Mouse (Mus musculus) kidney, adult 11 months (tissue): Measurements from ENCODE around the gene Galnt10.

Experiments used
- DNase-seq: peaks from one replicate; pipeline ENCODE4 v3.0.0; 2022

Gene Galnt10

DNA sequence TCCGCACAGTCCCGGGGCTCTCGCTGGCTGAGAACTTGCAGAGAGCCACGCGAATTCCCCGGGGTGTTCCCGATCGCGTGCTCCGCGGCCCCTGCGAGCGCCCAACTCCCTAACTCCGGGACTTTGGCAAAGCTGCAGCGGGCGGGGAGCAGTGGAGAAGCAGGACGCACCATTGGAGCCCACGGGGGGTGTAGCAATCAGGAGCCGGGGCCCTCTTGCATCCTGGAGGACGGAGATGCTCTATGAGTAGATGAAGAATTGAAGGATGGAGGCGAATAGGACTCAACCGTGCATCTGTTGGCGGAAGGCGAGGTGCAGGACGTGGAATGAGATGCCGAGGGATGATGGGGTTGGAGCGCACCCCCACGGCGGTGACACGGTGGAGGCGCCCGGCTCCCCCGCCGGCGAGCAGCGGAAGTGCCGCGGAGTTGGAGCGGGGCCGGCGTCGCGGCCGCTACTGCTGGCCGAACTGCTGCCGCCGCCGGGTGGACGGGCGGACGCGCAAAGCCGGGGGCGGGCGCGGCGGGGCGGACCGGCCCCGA is at the start of gene Galnt10:
TSS of gene Galnt10 (plus strand) at position 425 of the 542 bp plus-strand sequence.
- DNase-seq, result peak; percentile 82

DNA sequence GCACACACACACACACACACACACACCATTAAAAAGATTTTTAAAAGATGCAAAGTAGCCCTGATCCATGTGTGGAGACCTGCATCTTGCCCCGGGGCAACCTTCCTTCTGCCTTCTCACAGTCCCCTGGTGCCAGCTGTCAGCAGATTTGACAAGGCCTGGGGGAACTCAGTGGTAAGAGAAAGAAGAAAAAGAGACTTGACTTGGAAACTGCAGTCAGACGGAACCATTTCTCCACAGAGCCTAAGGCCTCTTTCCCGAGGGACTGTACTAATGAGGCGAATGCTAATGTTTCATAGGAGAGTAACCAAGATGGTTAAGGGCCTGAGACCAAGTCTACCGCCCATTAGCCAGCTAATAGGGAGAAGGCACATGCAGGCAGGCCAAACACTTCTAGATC is 49.3 kb upstream of the Galnt10 start:
- no peak for DNase-seq

DNA sequence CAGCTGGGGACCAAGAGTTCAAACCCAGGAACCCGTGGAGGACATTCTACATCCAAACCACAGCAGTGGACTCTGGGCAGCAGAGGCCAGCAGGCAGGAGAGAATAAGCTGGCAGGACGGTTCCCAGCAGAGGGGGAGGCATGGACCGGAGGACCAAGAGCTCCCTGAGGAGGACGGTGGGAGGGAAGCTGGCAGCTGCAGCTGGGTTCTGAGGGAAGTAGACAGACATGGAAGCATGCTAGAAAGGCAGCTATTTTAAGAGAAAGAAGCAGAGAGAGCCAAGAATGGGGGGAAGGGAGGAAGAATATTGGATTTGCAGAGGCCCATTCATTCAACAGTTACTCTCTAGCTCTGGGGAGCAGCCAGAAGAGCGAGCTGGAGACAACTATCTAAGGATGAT is 47.1 kb upstream of the Galnt10 start:
- DNase-seq, result no peak

DNA sequence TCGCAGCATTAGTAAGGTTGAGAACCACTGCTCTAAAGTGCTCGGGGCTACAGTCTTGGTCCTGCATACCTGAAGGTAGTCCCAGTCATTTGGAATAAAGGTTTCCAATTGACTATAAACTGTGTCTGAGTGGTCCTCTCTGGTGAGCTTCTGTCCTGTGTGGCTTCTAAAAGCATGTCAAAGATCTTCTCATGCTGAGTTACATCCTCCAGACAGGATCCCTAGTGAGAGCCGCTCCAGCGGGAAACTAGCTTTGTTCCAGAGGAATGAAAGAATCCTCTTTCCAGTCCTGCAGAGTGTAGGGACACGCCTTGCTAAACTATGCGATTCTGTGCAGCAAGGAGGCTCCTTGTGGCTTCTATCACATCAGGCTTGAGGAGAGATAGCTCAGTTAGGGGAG is 45.9 kb upstream of the Galnt10 start:
- DNase-seq, result no peak

DNA sequence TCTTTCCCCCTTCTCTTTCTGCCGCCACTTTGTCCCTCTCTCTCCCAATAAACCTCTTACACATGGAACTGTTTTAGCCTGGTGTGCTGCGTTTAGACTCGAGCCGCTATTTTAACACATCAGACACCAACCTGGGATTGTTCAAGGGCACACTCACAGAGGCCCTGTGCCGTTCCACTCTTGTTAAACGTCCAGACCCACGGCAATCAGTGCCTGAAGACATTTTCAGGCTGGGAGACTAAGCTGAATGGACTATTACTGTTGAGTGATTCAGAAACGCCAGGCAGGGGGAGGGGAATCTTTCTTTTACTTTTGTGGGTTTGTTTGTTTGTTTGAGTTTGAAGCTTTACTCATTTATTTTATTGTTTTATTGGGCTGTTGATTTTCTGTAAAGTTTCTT is 45.1 kb upstream of the Galnt10 start:
- DNase-seq, result no peak

DNA sequence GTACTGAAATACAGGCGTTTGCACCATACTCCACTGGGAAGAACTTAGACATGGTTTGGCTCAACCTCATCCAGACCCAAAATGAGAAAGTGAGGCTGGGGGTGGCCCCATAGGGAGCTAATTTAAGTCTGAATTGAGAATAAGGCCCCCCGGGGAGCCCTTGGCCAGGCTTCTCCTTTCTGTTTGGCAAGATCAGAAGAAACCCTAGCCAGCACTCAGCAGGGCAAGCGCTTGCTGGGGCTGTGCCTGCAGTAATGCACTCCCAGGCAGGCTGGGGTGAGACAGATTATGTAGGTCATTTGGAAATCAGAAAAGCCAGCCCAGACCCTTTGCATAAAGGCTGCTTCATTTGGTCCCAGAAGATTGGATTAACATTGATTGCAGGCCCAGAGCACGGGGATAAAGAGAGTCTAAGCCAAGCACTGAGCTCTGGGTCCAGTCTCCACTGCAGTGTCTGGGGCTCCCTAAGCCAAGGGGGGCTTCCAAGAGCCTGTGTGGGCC is 44.6 kb upstream of the Galnt10 start:
- DNase-seq, result peak; percentile 5

DNA sequence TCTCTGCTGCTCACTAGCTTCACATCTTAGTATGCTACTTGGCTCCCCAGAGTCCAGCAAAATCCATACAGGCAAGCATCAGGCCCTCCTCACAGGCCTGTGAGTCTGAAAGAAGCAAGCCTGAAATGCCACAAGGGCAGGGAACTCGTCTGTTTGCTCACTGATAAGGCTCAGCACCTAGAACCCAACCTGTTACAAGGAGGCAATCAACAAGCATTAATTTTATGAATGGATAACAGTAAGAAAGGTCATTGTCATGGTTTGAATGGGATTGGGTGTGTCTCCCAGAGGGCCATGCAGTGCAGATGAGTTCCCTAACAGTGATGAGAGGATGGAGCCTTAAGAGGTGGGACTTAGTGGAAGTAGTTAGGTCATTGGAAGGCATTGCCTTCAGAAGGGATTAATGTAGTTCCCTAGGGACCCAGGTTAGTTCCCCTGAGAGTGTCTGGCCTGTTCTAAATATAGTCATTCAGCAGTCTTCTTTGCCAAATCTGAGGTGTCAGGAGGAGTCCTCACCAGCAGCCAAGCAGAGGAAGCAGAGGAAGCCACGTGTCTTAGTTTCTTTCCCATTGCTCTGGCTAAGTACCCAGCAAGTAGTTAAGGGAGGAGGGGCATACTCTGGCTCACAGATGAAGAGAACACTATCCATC is 43.3 kb upstream of the Galnt10 start:
- no peak for DNase-seq

DNA sequence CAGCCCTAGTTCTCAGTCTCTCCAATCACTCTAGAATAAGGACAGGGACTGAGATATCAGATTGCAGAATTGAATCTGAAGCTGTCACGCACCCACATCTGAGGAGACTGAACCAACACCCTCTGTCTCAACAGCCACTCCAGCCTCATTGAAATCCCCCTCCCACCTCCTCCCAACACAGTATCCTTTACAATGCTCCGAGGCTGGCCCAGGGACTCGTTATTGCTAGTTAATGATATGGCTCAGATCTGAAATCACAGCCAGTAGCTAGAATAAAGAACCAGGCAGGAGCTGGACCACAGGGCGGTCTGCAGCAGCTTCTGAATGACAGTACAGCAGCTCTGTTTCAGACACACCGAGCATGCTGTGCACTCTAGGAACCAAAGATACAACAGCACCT is 40.2 kb upstream of the Galnt10 start:
- no peak for DNase-seq

DNA sequence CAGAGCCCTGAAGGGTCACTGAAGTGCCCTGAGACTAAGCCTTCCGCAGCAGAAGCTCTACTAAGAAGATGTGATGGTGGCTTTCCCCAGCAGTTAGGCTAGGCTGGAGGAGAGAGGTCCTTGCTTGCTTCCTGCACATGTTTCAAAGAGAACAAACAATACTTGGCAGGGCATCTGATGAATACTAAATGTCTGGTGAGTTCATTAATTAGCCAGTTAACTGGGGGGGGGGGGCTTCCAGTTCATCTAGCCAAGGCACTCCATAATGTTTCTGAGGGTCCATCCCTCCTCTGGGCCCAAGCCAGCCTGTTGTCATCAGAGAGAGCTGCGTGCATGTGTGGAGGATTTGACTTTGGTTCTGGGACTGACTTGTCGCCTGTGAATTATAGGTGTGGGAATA is 39.6 kb upstream of the Galnt10 start:
- no peak for DNase-seq

DNA sequence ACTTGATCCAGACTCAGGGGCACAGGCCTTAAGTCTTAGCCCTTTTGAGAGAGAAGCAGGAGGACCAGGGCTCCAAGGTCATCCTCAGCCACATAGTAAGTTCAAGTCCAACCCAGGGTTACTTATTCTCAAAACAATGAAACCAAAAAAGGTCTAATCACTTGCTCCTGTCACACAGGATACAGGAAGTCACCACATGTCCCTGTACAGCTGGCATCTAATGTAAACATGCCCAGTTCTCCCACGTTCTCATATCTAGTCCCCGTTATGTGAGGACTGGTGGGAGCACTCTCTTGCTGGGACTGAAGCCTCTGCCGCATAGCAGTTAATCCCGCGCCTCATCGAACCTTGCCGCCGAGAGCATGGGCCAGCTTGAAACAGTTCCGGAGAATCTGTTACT is 30.7 kb upstream of the Galnt10 start:
- DNase-seq, result no peak

DNA sequence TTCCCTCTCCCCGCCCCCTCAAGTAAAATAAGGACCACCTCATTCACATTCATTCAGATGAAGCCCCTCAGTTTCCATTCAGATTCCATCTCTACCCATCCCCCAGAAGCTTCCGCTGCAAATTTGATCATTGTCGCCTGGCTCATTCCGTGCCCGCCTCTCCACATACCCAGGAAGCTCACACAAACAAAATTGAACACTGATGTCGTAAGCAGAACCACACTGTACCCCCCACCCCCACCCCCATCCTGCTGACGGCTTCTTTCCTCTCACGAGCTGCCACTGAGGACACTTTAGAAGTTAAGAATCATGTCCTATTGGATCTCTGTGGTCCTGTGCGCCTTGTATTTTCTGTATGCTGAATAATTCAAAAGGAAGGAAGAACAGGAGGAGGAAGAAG is 30.0 kb upstream of the Galnt10 start:
- no peak for DNase-seq

DNA sequence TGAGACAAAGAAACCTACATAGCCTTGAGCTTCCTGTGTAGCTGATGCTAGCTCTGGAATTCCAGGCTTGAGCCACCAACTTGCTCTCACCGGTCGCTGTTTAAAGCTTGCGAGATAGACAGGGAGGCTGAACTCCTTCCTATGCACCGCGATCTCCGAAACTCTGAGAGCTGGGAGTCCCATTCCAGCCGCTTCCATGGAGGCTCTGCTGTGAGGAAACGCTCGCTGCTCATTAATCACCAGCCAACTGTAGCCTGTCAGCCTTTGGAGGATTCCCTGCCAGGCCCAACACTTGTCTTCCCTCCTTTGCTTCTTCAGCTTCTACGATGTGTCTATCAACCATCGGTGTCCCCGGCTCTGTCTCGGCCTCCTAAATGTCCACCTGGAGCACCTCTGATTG is 29.4 kb upstream of the Galnt10 start:
- DNase-seq, result no peak

DNA sequence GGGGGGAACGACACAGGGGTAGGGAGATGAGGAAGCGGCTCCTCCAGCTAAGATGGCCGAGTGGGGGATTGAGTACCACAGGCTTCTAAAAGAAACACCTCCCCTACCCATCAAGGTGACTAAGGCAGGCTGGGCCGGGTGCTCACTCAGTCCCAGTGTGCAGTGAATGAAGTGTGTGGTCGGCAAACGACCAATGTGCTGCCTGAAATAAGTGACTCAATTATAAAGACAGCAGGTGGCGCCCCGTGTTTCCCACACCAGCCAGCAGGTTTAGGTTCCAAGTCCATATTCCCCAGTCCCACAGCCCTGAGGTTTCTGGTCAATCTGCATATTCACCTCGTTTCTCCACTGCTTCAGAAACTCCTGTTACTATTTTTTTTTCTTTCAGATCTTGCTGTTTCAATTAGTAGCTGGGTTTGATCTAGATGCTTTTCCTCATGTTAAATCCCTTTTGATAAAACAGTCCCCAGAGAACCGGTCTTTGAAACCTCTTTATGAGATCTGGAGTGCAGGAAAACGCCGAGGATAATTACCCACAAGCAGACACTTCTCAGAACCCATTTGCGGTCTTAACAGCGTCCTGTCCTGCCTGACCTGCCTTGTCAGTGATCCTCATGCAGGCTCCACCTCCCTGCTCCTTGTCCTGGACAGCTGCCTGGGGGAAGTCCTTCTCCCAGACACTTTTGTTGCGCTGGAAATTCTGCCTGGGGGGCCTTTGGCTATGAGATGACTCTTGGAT is 27.5 kb upstream of the Galnt10 start:
- DNase-seq, result peak; percentile 50

DNA sequence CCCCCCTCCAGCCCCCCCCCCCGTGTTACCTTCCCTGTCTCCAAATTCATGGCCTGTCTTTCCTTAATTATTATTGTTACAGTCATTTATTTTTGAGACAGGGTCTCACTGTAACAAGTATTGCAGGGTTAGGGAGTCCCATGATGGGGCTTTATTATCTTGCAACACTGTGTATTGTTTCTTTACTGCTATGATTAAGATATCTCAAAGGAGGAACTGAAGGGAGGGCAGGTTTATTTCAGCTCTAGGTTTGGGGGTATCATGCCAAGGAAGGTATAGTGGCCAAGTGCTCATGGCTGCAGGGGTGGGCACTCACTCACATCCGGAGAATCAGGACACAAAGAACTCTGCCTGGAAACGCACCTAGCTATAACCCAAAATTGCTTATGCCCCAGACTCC is 23.8 kb upstream of the Galnt10 start:
- no peak for DNase-seq

DNA sequence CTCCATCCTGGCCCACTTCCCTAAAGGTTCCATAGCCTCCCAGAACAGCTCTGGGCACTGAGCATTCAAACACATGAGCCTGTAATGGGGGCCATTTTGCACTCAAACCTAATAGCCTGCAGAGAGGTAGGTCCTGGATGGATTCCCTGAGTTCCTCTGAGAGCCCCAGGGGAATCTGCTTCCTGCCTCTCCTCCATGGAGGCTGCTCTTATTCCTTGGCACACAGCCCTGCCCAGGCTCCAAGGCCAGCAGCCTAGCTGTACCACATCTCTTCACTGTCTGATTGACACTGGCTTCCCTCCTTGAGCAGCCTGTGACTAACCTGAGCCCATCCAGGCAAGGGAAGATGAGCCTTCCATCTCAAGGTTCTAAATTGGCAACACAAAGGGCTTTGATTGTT is 23.4 kb upstream of the Galnt10 start:
- DNase-seq, result no peak

DNA sequence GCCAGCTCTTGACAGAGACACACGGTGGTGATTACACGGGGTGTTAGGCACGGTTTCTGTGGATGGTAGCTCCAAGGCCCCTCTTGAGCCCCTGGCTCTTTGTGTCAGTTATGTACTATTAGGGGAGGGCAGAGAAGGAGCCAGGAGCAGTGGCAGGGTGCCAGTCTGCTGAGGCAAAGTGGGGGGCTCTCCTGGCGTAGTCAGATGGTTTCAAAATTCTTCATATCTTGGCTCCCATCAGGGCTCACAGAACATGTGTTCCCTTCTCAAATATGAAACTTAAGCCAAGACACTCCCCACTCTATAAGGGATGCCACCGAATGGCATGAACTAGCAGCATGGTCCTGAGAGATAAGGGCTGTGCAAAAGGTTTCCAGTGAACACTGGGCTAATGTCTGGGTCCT is 20.8 kb upstream of the Galnt10 start:
- no peak for DNase-seq

DNA sequence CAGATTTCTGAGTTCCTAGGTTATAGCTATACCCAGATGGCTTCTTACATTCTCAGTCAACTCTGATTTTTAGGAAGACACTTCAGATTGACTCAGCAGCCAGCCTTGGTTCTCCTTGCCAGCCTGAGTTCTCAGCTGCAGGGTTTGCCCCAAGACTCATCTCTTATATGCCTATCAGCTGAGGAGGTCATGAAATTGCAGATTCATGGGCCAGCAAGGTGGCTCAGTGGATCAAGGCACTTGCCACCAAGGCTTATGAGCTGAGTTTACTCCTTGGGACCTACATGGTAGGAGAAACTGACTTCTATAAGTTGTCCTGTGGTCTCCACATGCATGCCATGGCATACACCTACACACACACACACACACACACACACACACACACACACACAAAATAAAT is 19.8 kb upstream of the Galnt10 start:
- DNase-seq, result no peak

DNA sequence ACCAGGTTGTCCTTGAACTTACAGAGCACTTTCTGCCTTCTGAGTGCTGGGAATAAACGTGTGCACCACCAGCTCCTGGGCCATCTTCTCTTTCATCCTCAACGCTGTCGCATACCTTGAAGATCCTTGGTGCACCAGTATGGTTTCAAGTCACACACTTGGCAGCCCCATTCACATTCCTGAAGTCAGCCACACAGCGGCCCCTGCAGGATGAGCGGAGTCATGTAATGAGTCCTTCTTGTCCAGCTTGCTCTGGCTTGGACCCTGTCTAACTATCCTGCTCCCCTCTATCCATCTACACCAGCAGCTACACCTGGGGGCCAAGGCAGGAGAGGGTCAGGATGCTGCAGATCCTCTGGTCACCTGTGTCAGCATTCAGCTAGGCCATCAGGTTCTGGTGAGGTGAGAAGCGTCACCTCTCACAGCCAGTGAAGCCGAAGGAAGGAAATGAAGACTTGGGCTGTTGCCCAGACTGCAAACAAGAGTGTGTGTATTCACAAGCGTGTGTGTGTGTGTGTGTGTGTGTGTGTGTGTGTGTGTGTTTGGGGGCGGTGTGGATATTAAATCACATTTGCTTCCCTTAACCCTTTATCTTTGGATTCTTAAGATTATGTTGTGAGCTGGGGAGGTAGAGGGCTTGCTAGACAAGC is 18.0 kb upstream of the Galnt10 start:
- DNase-seq, result no peak

DNA sequence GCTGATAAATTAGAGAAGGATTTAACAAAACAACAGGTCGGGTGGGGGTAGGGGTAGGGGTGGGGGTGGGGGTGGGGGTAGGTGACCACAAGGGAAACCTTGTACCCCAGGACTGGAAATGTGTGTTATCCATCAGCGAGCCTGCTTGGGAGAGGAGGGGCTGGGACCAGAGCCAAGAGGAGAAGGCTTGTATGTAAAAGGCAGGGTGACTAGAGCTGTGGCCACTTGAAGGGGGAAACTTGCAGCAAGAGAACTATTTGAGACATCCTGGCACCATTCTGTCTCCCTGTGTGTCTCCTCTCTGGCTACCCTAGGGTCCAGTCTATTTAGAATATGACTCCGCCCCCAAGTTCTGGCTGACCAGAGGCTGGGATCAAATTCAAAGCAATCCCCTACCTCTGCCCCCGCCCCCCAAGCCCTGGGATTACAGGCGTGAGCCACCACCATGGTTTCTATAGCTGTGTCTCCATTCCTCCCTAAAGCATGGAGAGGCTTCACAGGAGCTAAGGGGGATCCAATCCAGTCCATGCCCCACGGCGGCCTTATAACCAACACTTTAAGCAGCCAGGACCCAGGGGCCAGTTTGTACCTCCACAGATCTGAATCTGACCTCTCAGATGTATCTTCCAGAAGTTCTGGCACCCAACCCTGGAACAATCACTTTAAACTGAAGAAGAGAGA is 13.3 kb upstream of the Galnt10 start:
- DNase-seq, result no peak

DNA sequence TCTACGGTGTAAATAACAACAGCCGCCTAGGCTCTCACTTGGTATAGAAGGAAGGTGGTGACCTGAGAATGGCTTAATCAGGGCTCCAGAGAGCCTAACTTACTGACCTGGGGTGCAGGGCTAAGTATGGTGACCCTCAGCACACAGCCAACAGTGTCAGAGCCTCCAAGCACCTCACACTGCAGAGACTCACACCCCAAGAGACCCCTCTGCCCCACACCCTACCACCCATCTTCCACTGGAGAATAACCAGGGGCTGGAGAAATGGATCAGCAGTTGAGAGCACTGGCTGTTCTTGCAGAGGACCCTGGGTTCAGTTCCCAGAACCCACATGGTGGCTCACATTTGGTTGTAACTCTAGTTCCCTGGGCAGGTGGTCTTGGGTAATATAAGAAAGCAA is 12.2 kb upstream of the Galnt10 start:
- no peak for DNase-seq

DNA sequence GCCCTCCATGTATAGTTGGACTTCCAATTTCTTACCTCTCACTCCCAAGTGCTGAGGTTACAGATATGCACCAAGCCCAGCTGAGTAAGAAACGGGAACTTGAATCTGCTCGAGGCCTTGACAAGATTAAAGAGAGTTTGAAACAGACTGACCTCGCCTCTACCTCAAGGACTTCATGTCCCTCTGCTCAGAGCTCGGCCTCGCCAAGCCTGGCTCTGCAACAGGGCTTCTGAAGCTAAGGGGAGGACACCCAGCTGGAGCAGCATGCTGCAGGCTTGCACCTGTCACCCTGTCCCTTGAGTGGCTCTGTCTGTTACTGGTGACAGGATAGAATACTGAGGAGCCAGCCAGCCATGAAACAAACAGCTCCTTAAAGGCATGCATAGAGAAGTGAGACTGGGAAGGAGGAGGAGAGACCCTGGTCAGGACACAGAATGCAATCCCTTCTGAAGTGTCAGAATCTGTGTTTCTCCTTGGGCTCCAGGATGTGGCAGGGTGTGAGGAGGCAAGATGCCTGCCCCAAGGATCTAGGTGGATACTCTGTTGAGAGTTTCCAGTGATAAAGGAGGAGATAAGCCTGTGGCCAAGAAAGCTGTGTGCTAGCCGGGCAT is 11.2 kb upstream of the Galnt10 start:
- DNase-seq, result no peak

DNA sequence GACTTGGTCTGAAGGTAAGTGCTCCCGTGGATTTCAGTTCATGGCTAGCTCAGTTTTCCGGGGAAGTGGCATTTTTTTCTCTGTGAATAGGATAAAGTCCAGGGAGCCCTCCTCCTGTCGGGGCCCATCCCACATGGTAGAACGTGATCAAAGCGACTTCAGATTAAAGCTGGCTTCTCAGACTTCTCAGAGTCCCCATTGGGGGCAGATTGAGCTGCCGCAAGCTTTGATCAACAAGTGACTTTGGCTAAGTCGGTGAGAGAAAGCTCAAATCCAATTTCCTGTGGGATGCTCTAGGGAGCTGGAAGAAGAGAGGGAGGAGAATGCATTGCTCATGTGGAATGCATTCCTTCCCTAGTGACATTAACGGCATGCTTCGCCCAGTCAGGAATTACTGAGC is 10.1 kb upstream of the Galnt10 start:
- DNase-seq, result no peak

DNA sequence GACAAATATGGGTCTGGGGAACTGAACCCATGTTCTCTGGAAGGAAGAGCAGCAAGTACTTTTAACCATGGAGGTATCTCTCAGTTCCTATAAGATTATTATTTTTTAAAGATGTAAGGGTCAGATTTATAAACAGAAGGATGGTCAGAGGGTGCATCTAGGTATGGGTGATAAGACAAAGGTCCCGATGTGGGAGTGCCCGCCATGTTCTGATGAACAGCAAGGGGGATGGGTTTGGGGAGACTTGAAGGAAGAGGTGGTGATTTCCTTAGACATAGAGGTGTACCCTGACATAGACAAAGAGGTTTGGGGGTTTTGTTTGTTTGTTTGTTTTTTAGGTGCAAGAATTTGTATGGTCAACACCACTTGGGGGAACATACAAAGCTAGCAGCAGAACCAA is 1.6 kb upstream of the Galnt10 start:
- no peak for DNase-seq
